Mouse (Mus musculus): ENCODE measurements at regions not wholly inside any gene's neighbourhood (a gene's known extent, or its start where the extent isn't known, plus 50 kb on each side); places are given as distances from the start of the nearest gene placed in this dataset.

GRCm38 (mm10) chr10:22993158-22993557, 173.2 kb upstream of the Tcf21 start:
- Histone ChIP-seq H3K36me3 (no peaks in the 10 kb centered on the region), H3K4me1 (no peaks in the 10 kb centered on the region), H3K9me3 (replicated peaks) (no peaks in the 10 kb centered on the region), H3K4me3 (no peak overlapping the region), H3K9ac (no peak overlapping the region), H3K27me3 (no peaks in the 10 kb centered on the region), H3K4me2 (replicated peaks) (no peak overlapping the region), H3K27ac (no peak overlapping the region)
- 92% methylated on average over 3 of the region's 3 CpGs for WGBS
- ATAC-seq (ENCODE audit: low FRiP score), result no peak

GRCm38 (mm10) chr10:22981798-22982197, 161.8 kb upstream of the Tcf21 start:
- Histone ChIP-seq H3K36me3 (no peaks in the 10 kb centered on the region), H3K9me3 (replicated peaks) (no peaks in the 10 kb centered on the region), H3K4me1 (no peaks in the 10 kb centered on the region), H3K27me3 (no peaks in the 10 kb centered on the region), H3K9ac (no peak overlapping the region), H3K4me2 (replicated peaks) (no peak overlapping the region), H3K4me3 (no peak overlapping the region), H3K27ac (no peak overlapping the region)
- 72% methylated on average over 6 of the region's 6 CpGs for WGBS
- ATAC-seq (ENCODE audit: low FRiP score), result no peak

GRCm38 (mm10) chr10:22978442-22978841, 158.5 kb upstream of the Tcf21 start:
- Histone ChIP-seq H3K9me3 (replicated peaks) (no peaks in the 10 kb centered on the region), H3K4me3 (no peak overlapping the region), H3K4me1 (no peaks in the 10 kb centered on the region), H3K36me3 (no peaks in the 10 kb centered on the region), H3K9ac (no peak overlapping the region), H3K27ac (no peak overlapping the region), H3K4me2 (replicated peaks) (no peak overlapping the region), H3K27me3 (no peaks in the 10 kb centered on the region)
- 93% methylated on average over 7 of the region's 7 CpGs for WGBS
- ATAC-seq (ENCODE audit: low FRiP score), result no peak

- 87% methylated on average over 7 of the region's 7 CpGs for WGBS
- H3K4me1 ChIP-seq, result no peaks in the 10 kb centered on the region
- no peak for ATAC-seq (ENCODE audit: low FRiP score)
- no peaks in the 10 kb centered on the region for H3K27me3 ChIP-seq
- no peak overlapping the region for H3K27ac ChIP-seq
- no peak overlapping the region for H3K4me3 ChIP-seq
- H3K9ac ChIP-seq, result no peak overlapping the region
- no peak overlapping the region for H3K4me2 ChIP-seq (replicated peaks)
- no peaks in the 10 kb centered on the region for H3K36me3 ChIP-seq
- no peaks in the 10 kb centered on the region for H3K9me3 ChIP-seq (replicated peaks)
Observed at GRCm38 (mm10) chr10:22956956-22957355, 137.0 kb upstream of the Tcf21 start.

GRCm38 (mm10) chr10:22953283-22953682, 133.3 kb upstream of the Tcf21 start:
- Histone ChIP-seq H3K4me3 (no peak overlapping the region), H3K4me2 (replicated peaks) (no peak overlapping the region), H3K9me3 (replicated peaks) (no peaks in the 10 kb centered on the region), H3K9ac (no peak overlapping the region), H3K36me3 (no peaks in the 10 kb centered on the region), H3K27ac (no peak overlapping the region), H3K27me3 (no peaks in the 10 kb centered on the region), H3K4me1 (no peaks in the 10 kb centered on the region)
- 80% methylated on average over 6 of the region's 6 CpGs for WGBS
- ATAC-seq (ENCODE audit: low FRiP score), result no peak

- H3K9ac ChIP-seq, result no peak overlapping the region
- no peaks in the 10 kb centered on the region for H3K36me3 ChIP-seq
- no peak overlapping the region for H3K27ac ChIP-seq
- WGBS, result 90% methylated on average over 1 of the region's 1 CpGs
- no peak overlapping the region for H3K4me3 ChIP-seq
- no peaks in the 10 kb centered on the region for H3K27me3 ChIP-seq
- no peaks in the 10 kb centered on the region for H3K4me1 ChIP-seq
- no peaks in the 10 kb centered on the region for H3K9me3 ChIP-seq (replicated peaks)
- no peak overlapping the region for H3K4me2 ChIP-seq (replicated peaks)
- ATAC-seq (ENCODE audit: low FRiP score), result no peak
Observed at GRCm38 (mm10) chr10:22944247-22944646, 124.3 kb upstream of the Tcf21 start.

- no peaks in the 10 kb centered on the region for H3K9me3 ChIP-seq (replicated peaks)
- no peak overlapping the region for H3K27ac ChIP-seq
- H3K4me2 ChIP-seq (replicated peaks), result no peak overlapping the region
- H3K27me3 ChIP-seq, result no peaks in the 10 kb centered on the region
- H3K4me1 ChIP-seq, result no peaks in the 10 kb centered on the region
- H3K36me3 ChIP-seq, result no peaks in the 10 kb centered on the region
- no peak overlapping the region for H3K9ac ChIP-seq
- 92% methylated on average over 8 of the region's 8 CpGs for WGBS
- H3K4me3 ChIP-seq, result no peak overlapping the region
- no peak for ATAC-seq (ENCODE audit: low FRiP score)
Observed at GRCm38 (mm10) chr10:22927977-22928376, 108.0 kb upstream of the Tcf21 start.

GRCm38 (mm10) chr10:22926099-22926498, 106.1 kb upstream of the Tcf21 start:
- no peak overlapping the region for H3K4me3 ChIP-seq
- no peak for ATAC-seq (ENCODE audit: low FRiP score)
- no peaks in the 10 kb centered on the region for H3K27me3 ChIP-seq
- no peaks in the 10 kb centered on the region for H3K36me3 ChIP-seq
- no peaks in the 10 kb centered on the region for H3K4me1 ChIP-seq
- H3K4me2 ChIP-seq (replicated peaks), result no peak overlapping the region
- 62% methylated on average over 5 of the region's 5 CpGs for WGBS
- no peaks in the 10 kb centered on the region for H3K9me3 ChIP-seq (replicated peaks)
- H3K9ac ChIP-seq, result no peak overlapping the region
- H3K27ac ChIP-seq, result no peak overlapping the region

GRCm38 (mm10) chr10:22921035-22921965, 101.3 kb upstream of the Tcf21 start:
- Histone ChIP-seq H3K27ac (no peak overlapping the region), H3K9me3 (replicated peaks) (no peaks in the 10 kb centered on the region), H3K4me2 (replicated peaks) (no peak overlapping the region), H3K9ac (no peak overlapping the region), H3K4me3 (no peak overlapping the region), H3K27me3 (no peaks in the 10 kb centered on the region), H3K36me3 (no peaks in the 10 kb centered on the region), H3K4me1 (no peaks in the 10 kb centered on the region)
- ATAC-seq (ENCODE audit: low FRiP score), result no peak
- 77% methylated on average over 11 of the region's 11 CpGs for WGBS

GRCm38 (mm10) chr10:22919869-22920268, 99.9 kb upstream of the Tcf21 start:
- no peak for ATAC-seq (ENCODE audit: low FRiP score)
- H3K4me1 ChIP-seq, result no peaks in the 10 kb centered on the region
- WGBS, result 85% methylated on average over 1 of the region's 1 CpGs
- no peak overlapping the region for H3K4me3 ChIP-seq
- H3K27me3 ChIP-seq, result no peaks in the 10 kb centered on the region
- no peaks in the 10 kb centered on the region for H3K9me3 ChIP-seq (replicated peaks)
- no peak overlapping the region for H3K9ac ChIP-seq
- H3K4me2 ChIP-seq (replicated peaks), result no peak overlapping the region
- H3K27ac ChIP-seq, result no peak overlapping the region
- no peaks in the 10 kb centered on the region for H3K36me3 ChIP-seq

GRCm38 (mm10) chr10:22917797-22918196, 97.8 kb upstream of the Tcf21 start:
- H3K9ac ChIP-seq, result no peak overlapping the region
- H3K9me3 ChIP-seq (replicated peaks), result no peaks in the 10 kb centered on the region
- H3K4me3 ChIP-seq, result no peak overlapping the region
- H3K4me2 ChIP-seq (replicated peaks), result no peak overlapping the region
- WGBS, result 97% methylated on average over 1 of the region's 1 CpGs
- ATAC-seq (ENCODE audit: low FRiP score), result no peak
- H3K27ac ChIP-seq, result no peak overlapping the region
- no peaks in the 10 kb centered on the region for H3K27me3 ChIP-seq
- no peaks in the 10 kb centered on the region for H3K4me1 ChIP-seq
- H3K36me3 ChIP-seq, result no peaks in the 10 kb centered on the region

GRCm38 (mm10) chr10:22915785-22916514, 96.0 kb upstream of the Tcf21 start:
- 87% methylated on average over 6 of the region's 6 CpGs for WGBS
- H3K9ac ChIP-seq, result no peak overlapping the region
- H3K27me3 ChIP-seq, result no peaks in the 10 kb centered on the region
- H3K27ac ChIP-seq, result no peak overlapping the region
- no peaks in the 10 kb centered on the region for H3K36me3 ChIP-seq
- H3K4me2 ChIP-seq (replicated peaks), result no peak overlapping the region
- no peaks in the 10 kb centered on the region for H3K9me3 ChIP-seq (replicated peaks)
- H3K4me3 ChIP-seq, result no peak overlapping the region
- no peak for ATAC-seq (ENCODE audit: low FRiP score)
- no peaks in the 10 kb centered on the region for H3K4me1 ChIP-seq

Data from hindbrain, embryonic 12.5 days (tissue).